Mouse (Mus musculus) testis, adult 2 months (tissue): ENCODE data around the gene Iba57. TPM values are rescaled to one million over a fixed set of nuclear protein-coding genes. Genes with fewer than 3 reads are reported as not detected.

ENCODE experiments used
- H3K27ac ChIP-seq: fragments of 200-500 bp; 2 replicates; pipeline ENCODE4 v1.5.1; 2012; ENCODE audit warnings: low read depth, low read length; ENCODE audit not compliant: control insufficient read depth, insufficient read depth
- H3K27me3 ChIP-seq: fragments of 200-500 bp; 2 replicates; pipeline ENCODE4 v1.6.1; 2012; ENCODE audit warnings: mild to moderate bottlenecking, low read length, moderate library complexity; ENCODE audit not compliant: control insufficient read depth, insufficient read depth
- H3K36me3 ChIP-seq: fragments of 200-500 bp; 2 replicates; pipeline ENCODE4 v1.6.1; 2012; ENCODE audit warnings: mild to moderate bottlenecking, low read length; ENCODE audit not compliant: control insufficient read depth, insufficient read depth
- H3K4me1 ChIP-seq: fragments of 200-500 bp; 2 replicates; pipeline ENCODE4 v1.6.1; 2012; ENCODE audit warnings: low read length; ENCODE audit not compliant: control insufficient read depth, insufficient read depth
- H3K4me3 ChIP-seq: fragments of 200-500 bp; 2 replicates; pipeline ENCODE4 v1.5.1; 2012; ENCODE audit warnings: low read depth, mild to moderate bottlenecking, low read length, moderate library complexity, mixed read lengths; ENCODE audit not compliant: control insufficient read depth
- CTCF ChIP-seq: fragments of 200-500 bp; IDR thresholded peaks from 2 replicates; pipeline ENCODE4 v1.5.1; 2012; ENCODE audit warnings: low read depth, mild to moderate bottlenecking, inconsistent platforms, low read length, moderate library complexity; ENCODE audit not compliant: control insufficient read depth, insufficient read depth, insufficient replicate concordance
- POLR2A ChIP-seq: fragments of 200-500 bp; IDR thresholded peaks from 2 replicates; pipeline ENCODE4 v1.6.1; 2012; ENCODE audit warnings: low read depth, mild to moderate bottlenecking, inconsistent platforms, low read length, moderate library complexity; ENCODE audit not compliant: control insufficient read depth
- polyA plus RNA-seq: library from polyadenylated mRNA; depleted of rRNA; stranded (reverse); fragments of >200 nt; gene quantifications from 2 replicates; pipeline ENCODE4 v1.2.3, GENCODE M21; 2012

The Iba57 gene
- polyA plus RNA-seq, 1 experiment: 10.3 TPM

- no peak overlapping the region for H3K4me3 ChIP-seq
- no peak overlapping the region for H3K27ac ChIP-seq
- H3K36me3 ChIP-seq: no peaks in the 10 kb centered on the region
- H3K27me3 ChIP-seq: no peaks in the 10 kb centered on the region
- peaks cover 18% of the 10 kb centered on the region for H3K4me1 ChIP-seq
- TF ChIP-seq CTCF: no peak
- TF ChIP-seq POLR2A: no peak
These were observed 26.4 kb downstream of the Iba57 start for GRCm38 (mm10) chr11:59136994-59137706.

GRCm38 (mm10) chr11:59135904-59136452, 27.6 kb downstream of the Iba57 start, which contains the start of gene Obscn:
TSS of gene Obscn (minus strand) at chr11:59136402.
- peaks cover 16% of the 10 kb centered on the region for H3K4me1 ChIP-seq
- H3K4me3 ChIP-seq: peak within 1 kb of the TSS; percentile 56
- H3K36me3 ChIP-seq: no peaks in the 10 kb centered on the region
- no peak for TF ChIP-seq POLR2A
- no peak for TF ChIP-seq CTCF
- no peak within 1 kb of the TSS for H3K27ac ChIP-seq
- no peaks in the 10 kb centered on the region for H3K27me3 ChIP-seq

GRCm38 (mm10) chr11:59135051-59135820, 28.3 kb downstream of the Iba57 start:
- no peak for TF ChIP-seq POLR2A
- TF ChIP-seq CTCF: no peak
- Histone ChIP-seq H3K27ac (no peak overlapping the region), H3K4me1 (peaks cover 16% of the 10 kb centered on the region), H3K27me3 (no peaks in the 10 kb centered on the region), H3K4me3 (peak overlapping the region; percentile 56), H3K36me3 (no peaks in the 10 kb centered on the region)

GRCm38 (mm10) chr11:59134373-59134997, 29.1 kb downstream of the Iba57 start:
- Histone ChIP-seq H3K4me3 (peak overlapping the region; percentile 19), H3K36me3 (no peaks in the 10 kb centered on the region), H3K27me3 (no peaks in the 10 kb centered on the region), H3K4me1 (peaks cover 16% of the 10 kb centered on the region), H3K27ac (no peak overlapping the region)
- TF ChIP-seq POLR2A: no peak
- TF ChIP-seq CTCF: no peak

- no peak for TF ChIP-seq POLR2A
- TF ChIP-seq CTCF: no peak
- Histone ChIP-seq H3K4me1 (peaks cover 16% of the 10 kb centered on the region), H3K36me3 (no peaks in the 10 kb centered on the region), H3K27me3 (no peaks in the 10 kb centered on the region), H3K27ac (no peak overlapping the region), H3K4me3 (no peak overlapping the region)
These were observed 31.5 kb downstream of the Iba57 start for GRCm38 (mm10) chr11:59132065-59132464.

GRCm38 (mm10) chr11:59131348-59131919, 32.1 kb downstream of the Iba57 start:
- Histone ChIP-seq H3K4me3 (no peak overlapping the region), H3K27me3 (no peaks in the 10 kb centered on the region), H3K27ac (no peak overlapping the region), H3K36me3 (no peaks in the 10 kb centered on the region), H3K4me1 (peaks cover 16% of the 10 kb centered on the region)
- TF ChIP-seq POLR2A (no peak), CTCF (no peak)
